Mouse (Mus musculus) kidney, adult 2 months (tissue): ENCODE measurements around the gene Ptprg.

Experiments
- CTCF ChIP-seq: fragments of 200-500 bp; conservative IDR thresholded peaks from 2 replicates; pipeline ENCODE4 v1.5.1; 2011; ENCODE audit warnings: low read depth, mild to moderate bottlenecking, control low read depth, low read length, moderate library complexity, mixed read lengths; ENCODE audit not compliant: insufficient read depth, insufficient read length
- POLR2A ChIP-seq: fragments of 200-500 bp; IDR thresholded peaks from one replicate; pipeline ENCODE4 v1.6.1; 2011; ENCODE audit warnings: low read depth, low read length, control low read depth

DNA sequence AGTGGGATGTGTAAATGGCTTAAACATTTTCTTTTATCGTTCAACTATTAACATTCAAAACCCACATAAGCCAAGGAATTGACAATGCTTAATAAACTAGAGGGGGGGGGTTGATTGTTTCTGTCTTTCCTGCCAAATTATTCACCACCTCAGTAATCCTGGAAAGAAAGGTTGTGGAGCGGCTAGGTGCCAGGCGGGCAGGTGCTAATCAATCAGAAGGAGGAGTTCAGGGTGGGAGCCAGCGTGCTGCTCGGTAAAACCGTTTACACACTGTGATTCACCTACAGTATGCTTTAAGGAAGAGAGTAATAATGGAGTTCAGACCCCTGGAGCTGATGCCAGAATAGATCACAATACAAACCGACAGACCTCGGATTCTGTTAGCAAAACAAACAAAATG, 55.0 kb downstream of the Ptprg start:
- TF ChIP-seq CTCF (no peak), POLR2A (no peak)
